Mouse (Mus musculus): ENCODE results near the gene Jsrp1. TPM values are rescaled to one million over a fixed set of nuclear protein-coding genes. Genes with fewer than 3 reads are reported as not detected.

Jsrp1 gene
- polyA plus RNA-seq, 1 experiment from 2014 or later = 0.70 TPM

DNA sequence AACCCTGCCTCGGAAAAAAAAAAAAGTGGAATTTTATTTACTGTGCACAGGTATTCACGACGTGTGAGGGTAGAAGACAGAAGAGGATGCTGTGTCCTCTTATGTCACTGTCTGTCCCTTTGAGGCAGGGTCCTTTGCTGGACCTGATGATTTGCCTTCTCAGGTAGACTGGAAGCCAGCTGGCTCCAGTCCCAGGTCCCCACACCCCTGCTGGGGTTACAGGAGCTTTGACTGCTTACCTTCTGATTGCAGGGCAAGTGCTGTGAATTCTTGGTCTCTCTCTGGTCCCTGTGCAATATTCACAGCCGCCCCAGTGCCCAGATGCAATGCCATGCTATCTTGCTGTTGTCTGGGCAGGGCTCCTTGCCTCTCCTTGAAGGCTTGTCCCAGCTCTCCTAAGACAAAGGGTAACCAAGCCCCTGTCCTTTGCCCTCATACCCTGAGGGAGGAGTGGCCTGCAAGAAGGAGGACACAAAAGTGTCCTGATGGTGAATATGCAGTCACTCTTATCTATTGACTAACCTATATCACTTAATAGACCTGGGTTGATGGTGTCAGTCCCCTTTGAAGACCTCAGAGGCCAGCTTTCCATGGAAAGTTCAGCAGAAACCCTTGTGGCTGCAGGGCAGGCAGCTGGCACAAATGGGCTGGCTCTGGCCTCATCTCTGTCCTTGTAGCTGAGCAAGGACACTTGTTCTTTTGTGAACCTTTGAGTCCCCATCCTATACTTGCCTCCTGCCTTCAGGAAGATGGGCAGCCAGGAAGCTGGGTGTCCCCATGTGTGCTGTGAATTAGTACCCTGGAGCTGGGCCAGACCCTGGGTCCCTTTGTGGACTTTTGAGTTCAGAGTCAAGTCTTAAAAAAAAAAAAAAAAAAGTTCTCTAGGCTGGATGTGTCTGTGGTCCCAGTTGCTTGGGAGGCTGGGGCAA is 52.4 kb downstream of the Jsrp1 start:
- Histone ChIP-seq H3K4me3 (ENCODE audit: low read length) (no peak overlapping the region), H3K27me3 (replicated peaks; ENCODE audit: control insufficient read depth, insufficient read depth, low read length) (no peaks in the 10 kb centered on the region), H3K4me1 (ENCODE audit: control insufficient read depth, insufficient read depth, low read length) (peaks cover 57% of the 10 kb centered on the region), H3K9me3 (ENCODE audit: control insufficient read depth, low read length) (no peaks in the 10 kb centered on the region), H3K27ac (ENCODE audit: low read length) (peak overlapping the region; percentile 57; the same call in 1 of the 2 replicates), H3K36me3 (ENCODE audit: control insufficient read depth, insufficient read depth, low read length) (peaks cover 2% of the 10 kb centered on the region; the same call in 1 of the 2 replicates), H3K4me2 (ENCODE audit: low read depth, low read length) (no peak overlapping the region; the same call in 1 of the 2 replicates), H3K9ac (ENCODE audit: low read depth, low read length) (no peak overlapping the region)
- 65% methylated on average over 4 of the region's 4 CpGs for WGBS
- ATAC-seq = peak; percentile 52

DNA sequence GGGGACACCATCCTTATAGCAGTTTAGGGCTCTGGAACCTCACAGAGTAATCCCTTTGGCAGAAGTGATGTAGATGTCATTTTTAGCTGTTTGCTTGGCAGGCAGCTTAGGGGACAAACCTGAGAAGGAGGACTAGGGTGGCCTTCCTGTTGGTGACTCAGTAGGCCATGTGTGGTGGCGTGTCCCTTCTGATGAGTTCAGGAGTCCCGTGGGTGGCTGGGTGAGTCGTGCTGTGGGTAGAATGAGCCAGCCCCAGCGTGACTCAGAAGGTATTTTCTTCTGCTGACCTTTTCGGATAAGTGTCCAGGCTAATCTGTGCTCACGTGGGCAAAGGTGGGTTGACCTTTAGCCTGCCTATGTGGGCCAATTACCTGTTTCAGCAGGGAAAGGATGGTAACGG is 54.6 kb downstream of the Jsrp1 start:
- H3K9ac ChIP-seq (ENCODE audit: low read depth, low read length) = no peak overlapping the region
- H3K9me3 ChIP-seq (ENCODE audit: control insufficient read depth, low read length) = no peaks in the 10 kb centered on the region
- no peak overlapping the region for H3K4me3 ChIP-seq (ENCODE audit: low read length)
- no peaks in the 10 kb centered on the region for H3K27me3 ChIP-seq (replicated peaks; ENCODE audit: control insufficient read depth, insufficient read depth, low read length)
- H3K27ac ChIP-seq (ENCODE audit: low read length) = no peak overlapping the region
- 72% methylated on average over 7 of the region's 7 CpGs for WGBS
- no peak for ATAC-seq
- no peak overlapping the region for H3K4me2 ChIP-seq (ENCODE audit: low read depth, low read length)
- H3K4me1 ChIP-seq (ENCODE audit: control insufficient read depth, insufficient read depth, low read length) = peaks cover 53% of the 10 kb centered on the region
- peaks cover 2% of the 10 kb centered on the region; the same call in 1 of the 2 replicates for H3K36me3 ChIP-seq (ENCODE audit: control insufficient read depth, insufficient read depth, low read length)

MicroRNAs within 50 kb of the gene (microRNA counts, 519-probe panel; counts per million panel counts)
- microRNA mmu-miR-1982 = 35.7 counts per million

Small RNA genes within 50 kb of the gene (microRNA-seq; reads per million reads assigned to microRNA genes)
- 3.0 reads per million, percentile 7 among the genes with 10 or more reads in this experiment for gene Mir1982

Other genes starting within 250 kb of the Jsrp1 start
- 7.0 and 7.4 TPM in 2 replicates for gene Klf16, start 236.2 kb downstream of the Jsrp1 start, polyA plus RNA-seq (2015; fragmentation: Nextera tagmentation; extraction: Ambion mirVana)
- 63.1 and 79.7 TPM in 2 replicates for gene Abhd17a, start 223.2 kb downstream of the Jsrp1 start, polyA plus RNA-seq (2015; fragmentation: Nextera tagmentation; extraction: Ambion mirVana)
- 125 and 127 TPM in 2 replicates for gene Scamp4, start 210.6 kb downstream of the Jsrp1 start, polyA plus RNA-seq (2015; fragmentation: Nextera tagmentation; extraction: Ambion mirVana)
- gene Adat3, start 210.6 kb downstream of the Jsrp1 start, polyA plus RNA-seq (2015; fragmentation: Nextera tagmentation; extraction: Ambion mirVana) = 8.4 and 9.4 TPM in 2 replicates
- gene Gm49322, start 207.5 kb downstream of the Jsrp1 start, polyA plus RNA-seq (2015; fragmentation: Nextera tagmentation; extraction: Ambion mirVana) = 3.3 and 4.0 TPM in 2 replicates
- gene Csnk1g2, start 190.7 kb downstream of the Jsrp1 start, polyA plus RNA-seq (2015; fragmentation: Nextera tagmentation; extraction: Ambion mirVana) = 15.1 and 22.2 TPM in 2 replicates
- 9.2 and 10.6 TPM in 2 replicates for gene Btbd2, start 156.4 kb downstream of the Jsrp1 start, polyA plus RNA-seq (2015; fragmentation: Nextera tagmentation; extraction: Ambion mirVana)
- 18.3 and 49.9 TPM in 2 replicates for gene Mknk2, start 135.4 kb downstream of the Jsrp1 start, polyA plus RNA-seq (2015; fragmentation: Nextera tagmentation; extraction: Ambion mirVana)
- 39.8 and 41.8 TPM in 2 replicates for gene Mob3a, start 111.5 kb downstream of the Jsrp1 start, polyA plus RNA-seq (2015; fragmentation: Nextera tagmentation; extraction: Ambion mirVana)
- 18.5 and 25.0 TPM in 2 replicates for gene Izumo4, start 111.3 kb downstream of the Jsrp1 start, polyA plus RNA-seq (2015; fragmentation: Nextera tagmentation; extraction: Ambion mirVana)
- gene Ap3d1, start 71.2 kb downstream of the Jsrp1 start, polyA plus RNA-seq (2015; fragmentation: Nextera tagmentation; extraction: Ambion mirVana) = 57.9 and 58.4 TPM in 2 replicates
- gene Dot1l, start 58.3 kb downstream of the Jsrp1 start, polyA plus RNA-seq (2015; fragmentation: Nextera tagmentation; extraction: Ambion mirVana) = 9.5 and 9.7 TPM in 2 replicates
- gene Sf3a2, start 15.3 kb downstream of the Jsrp1 start, polyA plus RNA-seq (2015; fragmentation: Nextera tagmentation; extraction: Ambion mirVana) = 62.3 and 63.0 TPM in 2 replicates
- gene Plekhj1, start 14.9 kb downstream of the Jsrp1 start, polyA plus RNA-seq (2015; fragmentation: Nextera tagmentation; extraction: Ambion mirVana) = 120 and 135 TPM in 2 replicates
- 0.07 and 0.10 TPM in 2 replicates for gene Amh, start 8.3 kb downstream of the Jsrp1 start, polyA plus RNA-seq (2015; fragmentation: Nextera tagmentation; extraction: Ambion mirVana)
- gene Oaz1, start 13.2 kb upstream of the Jsrp1 start, polyA plus RNA-seq (2015; fragmentation: Nextera tagmentation; extraction: Ambion mirVana) = 1,610 and 1,714 TPM in 2 replicates
- gene Lingo3, start 30.5 kb upstream of the Jsrp1 start, polyA plus RNA-seq (2015; fragmentation: Nextera tagmentation; extraction: Ambion mirVana) = 0.07 and 0.10 TPM in 2 replicates
- 198 and 240 TPM in 2 replicates for gene Lsm7, start 41.7 kb upstream of the Jsrp1 start, polyA plus RNA-seq (2015; fragmentation: Nextera tagmentation; extraction: Ambion mirVana)
- 36.2 and 36.6 TPM in 2 replicates for gene Sppl2b, start 41.8 kb upstream of the Jsrp1 start, polyA plus RNA-seq (2015; fragmentation: Nextera tagmentation; extraction: Ambion mirVana)
- gene Tmprss9, start 58.4 kb upstream of the Jsrp1 start, polyA plus RNA-seq (2015; fragmentation: Nextera tagmentation; extraction: Ambion mirVana) = 0.06 TPM in 1 of 2 replicates, not detected in the other
- gene Timm13, start 87.5 kb upstream of the Jsrp1 start, polyA plus RNA-seq (2015; fragmentation: Nextera tagmentation; extraction: Ambion mirVana) = 390 and 410 TPM in 2 replicates
- 38.6 and 41.0 TPM in 2 replicates for gene Lmnb2, start 104.7 kb upstream of the Jsrp1 start, polyA plus RNA-seq (2015; fragmentation: Nextera tagmentation; extraction: Ambion mirVana)
- 26.5 and 29.1 TPM in 2 replicates for gene Gadd45b, start 116.6 kb upstream of the Jsrp1 start, polyA plus RNA-seq (2015; fragmentation: Nextera tagmentation; extraction: Ambion mirVana)
- gene Gng7, start 201.4 kb upstream of the Jsrp1 start, polyA plus RNA-seq (2015; fragmentation: Nextera tagmentation; extraction: Ambion mirVana) = 3.6 and 4.0 TPM in 2 replicates
- 0.61 and 0.92 TPM in 2 replicates for gene Diras1, start 212.2 kb upstream of the Jsrp1 start, polyA plus RNA-seq (2015; fragmentation: Nextera tagmentation; extraction: Ambion mirVana)
- gene Slc39a3, start 223.9 kb upstream of the Jsrp1 start, polyA plus RNA-seq (2015; fragmentation: Nextera tagmentation; extraction: Ambion mirVana) = 18.1 and 18.9 TPM in 2 replicates
- 204 TPM in 2 replicates for gene Sgta, start 246.7 kb upstream of the Jsrp1 start, polyA plus RNA-seq (2015; fragmentation: Nextera tagmentation; extraction: Ambion mirVana)

Measured in intestine, embryonic 16.5 days (tissue).